Mouse (Mus musculus) cerebellum, postnatal 36 days (tissue): ENCODE measurements around the gene Slamf9.

Experiments used
- DNase-seq, 2 experiments: peaks; one replicate each; pipeline ENCODE4 v3.0.0; 2021 to 2022; ENCODE audit warnings: mixed read lengths in 2 of 2

Slamf9 gene

DNA sequence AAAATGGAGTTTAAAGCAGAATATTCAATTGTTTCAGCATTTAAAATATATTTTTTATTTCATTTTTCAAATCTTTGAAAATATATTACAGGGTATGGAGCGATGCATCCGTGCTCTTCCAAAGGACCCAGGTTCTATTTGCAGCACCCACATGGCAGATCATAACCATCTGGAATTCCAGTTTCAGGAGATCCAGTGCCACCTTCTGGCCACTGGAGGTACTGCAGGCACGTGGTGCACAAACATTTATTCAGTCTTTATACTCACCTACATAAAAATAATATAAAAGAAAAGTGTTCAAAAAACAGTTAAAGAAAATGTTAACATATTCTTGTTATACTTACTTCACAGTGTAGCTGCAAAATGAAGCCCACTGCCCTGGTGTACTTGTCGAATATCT, 42.9 kb downstream of the Slamf9 start:
- no peak for DNase-seq

- DNase-seq, result no peak
Measured at GRCm38 (mm10) chr1:172519644-172520043, 44.5 kb downstream of the Slamf9 start.

DNA sequence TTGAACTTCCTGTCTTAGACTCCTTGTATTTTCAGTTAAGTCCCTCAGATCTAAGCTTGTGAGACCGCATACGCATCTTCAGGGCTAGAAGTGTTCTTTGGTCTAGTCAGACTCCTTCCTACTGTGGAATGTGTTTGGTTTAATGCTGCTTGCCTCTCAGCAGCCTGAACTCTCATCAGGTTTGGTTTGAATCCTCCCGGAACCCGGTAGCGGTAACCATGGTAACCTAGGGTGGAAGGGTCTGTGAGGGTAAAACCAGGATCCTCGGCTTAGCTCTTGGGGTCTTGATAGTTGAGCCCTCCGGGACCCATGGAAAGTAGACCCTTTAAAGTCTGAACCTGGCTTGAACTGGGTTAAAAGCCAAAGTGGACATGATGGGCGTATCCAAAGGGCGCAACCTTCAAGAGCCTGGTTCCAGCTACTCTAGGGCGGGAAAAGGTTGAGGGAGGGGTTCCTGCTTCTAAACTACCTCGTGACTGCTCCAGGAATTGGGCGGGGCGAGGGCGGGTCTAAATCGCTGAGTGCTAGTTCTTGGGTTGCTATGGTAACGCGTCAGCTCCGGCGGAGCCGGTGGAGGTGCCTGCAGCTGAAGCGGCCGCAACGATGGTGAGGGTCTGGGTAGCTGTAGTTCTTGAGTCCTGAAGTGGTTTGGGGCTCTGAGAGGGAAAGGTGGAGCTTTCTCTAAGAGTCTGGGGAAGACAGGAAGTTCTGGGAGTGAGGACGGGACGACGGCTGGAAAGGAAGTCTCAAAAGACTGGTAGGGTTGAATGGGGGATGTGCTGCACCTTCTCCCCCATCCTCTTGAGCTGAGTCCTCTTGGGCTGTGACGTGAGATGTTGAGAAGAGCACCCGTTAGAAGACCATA, 45.6 kb downstream of the Slamf9 start, which contains the start of gene Cfap45:
Gene Cfap45, plus strand, starts transcription at position 226 of the 865 bp plus-strand sequence.
- peak in 1 of 2 experiments; percentile 23 for DNase-seq

DNA sequence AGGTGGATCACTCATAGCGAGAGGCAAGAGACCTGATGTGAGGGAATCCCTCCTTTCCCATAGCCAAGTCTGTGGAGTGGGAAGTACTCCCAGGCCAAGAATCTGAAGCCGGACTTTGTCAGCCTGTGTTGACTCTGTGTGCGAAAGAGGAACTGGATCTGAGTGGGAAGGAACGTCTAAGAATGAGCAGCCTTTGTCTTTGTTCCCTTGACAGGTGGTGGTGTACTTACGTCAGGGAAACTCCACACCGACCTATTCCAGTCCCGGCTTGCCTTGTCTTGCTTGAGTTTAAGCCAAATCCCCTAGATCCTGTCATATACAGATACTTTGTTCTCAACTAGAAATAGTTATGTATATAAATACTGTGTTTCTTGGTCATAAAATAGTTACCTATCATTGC, 47.4 kb downstream of the Slamf9 start:
- DNase-seq, result no peak

DNA sequence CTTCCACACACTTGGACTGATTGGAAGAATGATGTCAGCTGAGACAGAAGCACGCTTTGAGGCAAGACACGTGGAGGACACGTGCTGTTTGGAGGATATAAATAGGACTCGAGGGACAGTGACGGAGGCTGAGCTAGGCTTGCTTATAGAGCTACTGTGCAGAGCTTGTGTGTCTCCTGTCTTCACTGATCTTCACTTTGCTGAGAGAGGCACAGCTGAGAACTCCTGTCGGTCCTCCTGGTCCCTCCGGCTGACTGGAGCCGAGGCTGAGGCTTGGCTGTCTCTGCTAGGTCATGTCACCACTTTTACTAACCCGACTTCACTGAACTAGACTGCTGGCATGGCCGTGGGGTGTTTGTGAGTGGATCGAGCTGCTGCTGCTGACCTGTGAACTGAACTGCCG, 48.5 kb downstream of the Slamf9 start:
- no peak for DNase-seq

DNA sequence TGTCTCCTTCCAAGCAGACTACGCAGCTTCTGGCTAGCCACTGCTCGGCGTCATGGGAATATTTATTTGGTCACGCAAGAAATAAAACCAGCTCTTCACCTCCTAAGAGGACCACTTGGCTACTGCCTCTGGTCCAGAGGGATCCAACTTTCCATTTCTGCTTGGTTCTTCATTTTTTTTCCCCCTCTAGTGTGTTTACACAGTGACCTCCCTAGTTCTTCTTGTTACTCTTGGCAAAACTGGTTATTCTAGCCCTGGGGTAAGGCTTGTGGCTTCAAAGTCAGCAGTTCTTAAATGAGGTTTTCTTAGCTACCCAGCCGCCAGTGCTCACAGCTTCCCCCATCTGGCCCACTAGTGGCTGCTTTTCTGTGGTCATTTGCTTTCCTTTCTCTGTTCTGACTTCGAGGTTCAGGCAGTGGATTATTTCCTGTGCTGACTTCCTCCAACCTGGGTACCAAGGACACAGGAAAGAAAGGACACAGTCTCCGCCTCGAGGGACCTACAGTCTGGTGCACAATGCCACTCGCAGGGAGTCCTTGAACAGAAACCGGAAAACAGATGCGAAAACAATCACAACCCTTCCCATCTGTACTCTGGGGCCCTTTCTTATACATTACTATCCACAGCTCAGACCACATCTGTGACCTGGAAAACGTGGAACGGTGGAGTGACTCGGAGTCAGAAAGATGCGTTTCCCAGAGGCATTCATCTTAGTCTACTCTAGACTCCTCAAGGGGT, 50.0 kb downstream of the Slamf9 start:
- DNase-seq, result no peak

DNA sequence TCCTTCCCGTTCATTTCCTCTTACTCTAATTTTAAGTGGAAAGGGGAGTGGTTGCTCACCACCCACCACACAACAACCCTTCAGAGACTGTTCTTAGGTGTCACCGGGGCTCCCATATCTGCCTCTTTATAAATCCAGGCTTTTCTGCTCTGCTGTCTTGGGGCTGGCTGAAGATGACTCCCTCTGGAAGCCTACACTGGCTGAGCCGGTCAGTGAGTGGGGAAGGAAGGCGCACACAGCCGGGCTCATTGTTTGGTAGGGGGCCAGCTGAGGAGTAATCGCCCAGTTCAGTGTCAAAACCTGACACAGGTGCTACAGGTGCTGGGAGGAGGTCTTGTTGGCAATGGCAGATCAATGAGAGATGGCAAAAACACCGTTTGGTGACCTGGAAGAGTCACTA, 50.8 kb downstream of the Slamf9 start:
- DNase-seq, result no peak

DNA sequence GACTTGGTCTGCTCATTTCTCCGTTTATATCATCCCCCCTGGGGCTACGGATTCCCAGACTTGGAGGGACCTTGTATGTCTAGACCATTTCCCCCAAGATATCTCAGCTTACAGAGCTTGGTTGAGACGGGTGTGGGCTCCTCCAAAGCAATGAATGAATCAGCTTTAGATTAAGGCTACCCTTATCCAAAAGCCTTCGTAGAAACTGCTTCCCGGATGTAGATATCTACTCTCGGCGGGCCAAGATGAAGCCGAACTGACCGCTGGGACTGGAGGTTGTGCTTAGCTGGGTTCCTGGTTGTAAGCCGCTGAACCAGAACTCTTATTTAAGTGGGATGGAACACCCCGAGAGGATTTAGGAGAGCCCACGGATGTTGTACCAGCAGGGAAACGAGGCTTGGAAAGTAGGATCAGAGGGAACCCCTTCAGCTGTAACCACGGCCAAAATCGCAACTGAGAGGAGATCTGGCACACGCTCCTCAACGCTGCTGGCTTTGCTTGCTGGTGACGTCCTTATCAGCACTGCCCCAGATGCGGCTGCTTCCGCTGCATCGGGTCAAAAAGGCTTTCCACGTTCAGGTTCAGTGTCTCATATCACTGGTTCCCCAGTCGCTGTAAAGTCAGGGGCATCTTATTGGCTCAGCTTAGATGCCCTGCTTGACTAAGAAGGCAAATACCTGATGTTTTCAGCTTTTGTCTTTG, 51.4 kb downstream of the Slamf9 start:
- DNase-seq, result no peak

DNA sequence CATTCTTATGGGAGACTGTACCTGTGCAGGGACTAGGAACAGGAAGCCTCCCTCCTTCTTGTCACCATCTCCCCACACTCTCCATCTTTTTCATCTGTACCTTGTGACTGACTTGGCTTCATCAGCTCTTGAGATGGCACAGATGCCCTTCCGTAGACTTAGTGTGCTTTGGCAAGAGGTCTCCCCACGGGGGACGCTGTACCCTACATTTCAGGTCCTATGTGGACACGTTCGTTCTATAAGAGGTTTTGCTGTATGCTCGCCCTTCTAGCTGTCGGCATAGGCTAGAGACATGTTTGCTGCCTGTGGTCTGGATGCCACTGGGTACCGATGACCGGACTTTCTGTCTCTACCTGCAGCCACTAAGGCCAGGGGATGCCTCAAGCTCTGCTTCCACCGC, 52.3 kb downstream of the Slamf9 start:
- DNase-seq, result no peak
